In the genomic region with DNA sequence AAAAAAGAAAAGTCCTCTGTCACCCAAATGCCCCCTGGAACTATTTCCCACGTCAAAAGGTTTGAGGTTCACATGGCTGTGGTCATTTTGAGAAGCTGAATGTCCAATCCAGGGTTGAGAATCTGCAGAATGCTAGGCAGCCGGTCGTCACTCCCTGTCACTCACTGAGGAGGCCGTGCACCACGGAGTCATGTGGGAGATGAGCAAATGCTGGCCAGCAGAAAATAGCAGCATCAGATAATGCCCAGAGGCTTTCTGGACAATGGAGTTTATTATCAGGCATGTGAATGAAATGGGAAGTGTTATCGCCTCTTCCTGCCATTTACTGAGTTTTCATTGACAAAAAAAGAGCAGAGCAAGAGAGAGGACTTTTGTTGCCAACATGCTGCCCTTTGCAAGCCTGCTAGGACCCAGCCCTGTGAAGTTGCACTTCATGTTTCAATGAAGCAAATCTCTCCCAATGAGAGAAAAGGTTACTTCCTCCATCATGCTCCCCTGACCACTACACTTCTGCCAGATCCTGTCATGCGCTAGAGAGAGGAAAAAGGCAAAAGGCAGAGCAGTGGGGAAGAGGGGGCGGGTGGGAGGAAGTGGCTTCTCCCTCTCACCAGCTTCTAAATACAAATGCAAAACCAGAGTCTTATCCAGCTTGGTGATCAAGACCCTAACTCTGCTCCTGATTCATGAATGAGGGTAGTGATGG, we compare ENCODE assay signal across 11 mouse cellular contexts.
A peak's percentile ranks its signal among the peaks of the same experiment; 100 is the strongest.
DNase-seq lines count a peak whose midpoint lies in the region; ATAC-seq and TF ChIP-seq lines count a peak whose summit lies in the region.
"Had no signal": no experiment of that assay in that cellular context is flagged by ENCODE, and none has a peak within 500 bp of the region (broad histone marks: within the 10 kb centered on the region; RNA-seq: fewer than 3 reads in every experiment).

No protein-coding gene starts in this region.

- H3K4me1 ChIP-seq in kidney, adult 2 months (ENCODE audit: control insufficient read depth, insufficient read depth, low read length) = no peaks in the 10 kb centered on the region
- no peaks in the 10 kb centered on the region for H3K4me1 ChIP-seq in liver, embryonic 13.5 days (replicated peaks)
- no peaks in the 10 kb centered on the region for H3K4me1 ChIP-seq in intestine, embryonic 16.5 days (ENCODE audit: control insufficient read depth, insufficient read depth, low read length)
- H3K4me1 ChIP-seq: embryonic facial prominence, embryonic 12.5 days; midbrain, embryonic 13.5 days had no signal

- peak; percentile 3 for DNase-seq in kidney, adult 2 months
- DNase-seq in kidney, postnatal 25 days = no peak
- DNase-seq in B cell, adult 2 months = peak; percentile 6 to 11
- peak; percentile 64 for DNase-seq in MN1 (ENCODE audit: low spot score)
- no peak for DNase-seq in liver, embryonic 13.5 days
- no peak for DNase-seq in gastrocnemius, adult 2 months
- DNase-seq in adrenal gland, postnatal 10 days = no peak
- DNase-seq: kidney, adult 9 months had no signal

- H3K4me3 ChIP-seq in kidney, adult 2 months (ENCODE audit: insufficient read depth, low read depth, low read length) = no peak overlapping the region
- H3K4me3 ChIP-seq in liver, embryonic 13.5 days (replicated peaks) = no peak overlapping the region
- no peak overlapping the region for H3K4me3 ChIP-seq in gastrocnemius, adult 2 months
- H3K4me3 ChIP-seq in intestine, embryonic 16.5 days (ENCODE audit: low read length) = no peak overlapping the region
- H3K4me3 ChIP-seq: embryonic facial prominence, embryonic 12.5 days; midbrain, embryonic 13.5 days had no signal

- no peaks in the 10 kb centered on the region for H3K9me3 ChIP-seq in liver, embryonic 13.5 days (replicated peaks)
- H3K9me3 ChIP-seq in intestine, embryonic 16.5 days (ENCODE audit: control insufficient read depth, low read length) = no peaks in the 10 kb centered on the region
- H3K9me3 ChIP-seq: embryonic facial prominence, embryonic 12.5 days; midbrain, embryonic 13.5 days had no signal

- no peak overlapping the region for H3K27ac ChIP-seq in kidney, adult 2 months (ENCODE audit: insufficient read depth, low read depth, low read length)
- H3K27ac ChIP-seq in liver, embryonic 13.5 days = no peak overlapping the region; the same call in 1 of the 2 replicates
- no peak overlapping the region for H3K27ac ChIP-seq in gastrocnemius, adult 2 months
- H3K27ac ChIP-seq in intestine, embryonic 16.5 days (ENCODE audit: low read length) = no peak overlapping the region
- H3K27ac ChIP-seq: embryonic facial prominence, embryonic 12.5 days; midbrain, embryonic 13.5 days had no signal

- ATAC-seq in liver, embryonic 13.5 days (ENCODE audit: low read depth) = 0 out of 2 replicates have a peak, but pooled peaks have one; percentile 29
- no peak for ATAC-seq in intestine, embryonic 16.5 days
- ATAC-seq: midbrain, embryonic 13.5 days had no signal

- intact Hi-C loops in gastrocnemius, adult 2 months (cut with DNase I) = no loop called here

- no peak for TF ChIP-seq POLR2A in kidney, adult 2 months (IDR thresholded peaks at IDR 0.05; ENCODE audit: low read depth, low read length)

- WGBS in kidney, adult 2 months = 65% methylated on average over 8 of the region's 8 CpGs
- 18% methylated on average over 8 of the region's 8 CpGs for WGBS in liver, embryonic 13.5 days (ENCODE audit: insufficient replicate concordance)
- 65% methylated on average over 8 of the region's 8 CpGs for WGBS in intestine, embryonic 16.5 days

- no peak for TF ChIP-seq CTCF in kidney, adult 2 months (conservative IDR thresholded peaks at IDR 0.05; ENCODE audit: insufficient read depth, insufficient read length, low read depth, low read length)
- TF ChIP-seq CTCF in gastrocnemius, adult 2 months (IDR thresholded peaks at IDR 0.05) = no peak

- no peak overlapping the region for H3K4me2 ChIP-seq in liver, embryonic 13.5 days
- H3K4me2 ChIP-seq in intestine, embryonic 16.5 days (ENCODE audit: low read depth, low read length) = no peak overlapping the region
- H3K4me2 ChIP-seq: embryonic facial prominence, embryonic 12.5 days; midbrain, embryonic 13.5 days had no signal

- H3K27me3 ChIP-seq in kidney, adult 2 months (replicated peaks; ENCODE audit: control insufficient read depth, insufficient read depth, low read length) = no peaks in the 10 kb centered on the region; the same call in 1 of the 2 replicates
- H3K27me3 ChIP-seq in liver, embryonic 13.5 days = no peaks in the 10 kb centered on the region
- no peaks in the 10 kb centered on the region for H3K27me3 ChIP-seq in intestine, embryonic 16.5 days (replicated peaks; ENCODE audit: control insufficient read depth, insufficient read depth, low read length)
- H3K27me3 ChIP-seq: embryonic facial prominence, embryonic 12.5 days; midbrain, embryonic 13.5 days had no signal

- no peaks in the 10 kb centered on the region for H3K36me3 ChIP-seq in kidney, adult 2 months (ENCODE audit: control insufficient read depth, insufficient read depth, low read length)
- no peaks in the 10 kb centered on the region for H3K36me3 ChIP-seq in liver, embryonic 13.5 days
- H3K36me3 ChIP-seq in intestine, embryonic 16.5 days (ENCODE audit: control insufficient read depth, insufficient read depth, low read length) = no peaks in the 10 kb centered on the region
- H3K36me3 ChIP-seq: embryonic facial prominence, embryonic 12.5 days; midbrain, embryonic 13.5 days had no signal

- no peak overlapping the region for H3K9ac ChIP-seq in liver, embryonic 13.5 days
- H3K9ac ChIP-seq in intestine, embryonic 16.5 days (ENCODE audit: low read depth, low read length) = no peak overlapping the region
- H3K9ac ChIP-seq: embryonic facial prominence, embryonic 12.5 days; midbrain, embryonic 13.5 days had no signal

Comparison
In these comparisons a context has a peak if more than half of its experiments do, and no peak if none do; other contexts are left out.
1. DNase-seq: peak in kidney, adult 2 months (single experiment), B cell, adult 2 months (2 of 2) and MN1 (single experiment); none in kidney, postnatal 25 days (0 of 2), liver, embryonic 13.5 days (single experiment), gastrocnemius, adult 2 months (single experiment) and adrenal gland, postnatal 10 days (single experiment).